Mouse (Mus musculus) A20 (cell line): Measurements from ENCODE around the gene Gm13089.
"Not testable (repeated sequence)": the region's sequence is repeated elsewhere in the genome, so short reads cannot be mapped to it uniquely, and the experiment has no call there.

Experiments
- DNase-seq: peaks from one replicate; pipeline ENCODE4 v3.0.0-alpha.2; 2011; ENCODE audit warnings: low read depth, low spot score

The Gm13089 gene

DNA sequence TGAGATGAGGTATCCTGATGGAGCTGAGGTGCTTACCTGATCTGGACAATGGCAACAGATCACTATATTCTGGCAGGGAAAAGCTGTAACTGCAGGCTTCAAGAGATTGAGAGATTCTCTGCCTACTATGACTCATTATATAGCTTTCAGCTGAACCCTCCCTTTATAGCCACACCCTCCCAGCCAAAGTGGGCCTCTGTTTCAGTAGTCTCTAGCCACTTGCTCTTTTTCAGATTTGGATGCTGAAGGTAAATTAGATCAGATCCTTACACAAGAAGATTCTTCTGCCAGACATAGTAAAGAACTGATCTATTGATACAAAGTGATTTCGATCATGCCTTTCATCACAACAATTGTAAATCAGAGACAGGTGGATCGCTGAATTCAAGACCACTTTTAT lies at the start of gene Gm13089:
TSS of gene Gm13089 (minus strand) at position 101 of the 400 bp plus-strand sequence.
- no peak for DNase-seq

GRCm38 (mm10) chr4:143719155-143719554 lies 16.6 kb upstream of the Gm13089 start, which contains the start of gene Gm13078:
Gene Gm13078, plus strand, starts transcription at chr4:143719455.
- no peak for DNase-seq

GRCm38 (mm10) chr4:143657146-143657545 lies 45.4 kb downstream of the Gm13089 start, which contains the start of gene Gm13088:
Gene Gm13088, minus strand, starts transcription at chr4:143657246.
- DNase-seq, result not testable (repeated sequence)
